Mouse (Mus musculus) limb, embryonic 12.5 days (tissue): Measurements from ENCODE around the gene Gm9639. TPM values are rescaled to one million over a fixed set of nuclear protein-coding genes. Genes with fewer than 3 reads are reported as not detected.
"Not testable (repeated sequence)": the region's sequence is repeated elsewhere in the genome, so short reads cannot be mapped to it uniquely, and the experiment has no call there.

Experiments used
- ATAC-seq: fragments of 200-750 bp; cut with Nextera tagmentation; 2 replicates; pipeline ENCODE4 v1.8.0; 2017; ENCODE audit warnings: low read depth, moderate TSS enrichment; ENCODE audit not compliant: insufficient number of reproducible peaks, insufficient read depth, low FRiP score, low TSS enrichment
- H3K27ac ChIP-seq: fragments of 300-500 bp; sonication (generic); 2 replicates; pipeline ENCODE4 v1.5.1; 2016; ENCODE audit warnings: mild to moderate bottlenecking, moderate library complexity
- H3K27me3 ChIP-seq: fragments of 300-500 bp; sonication (generic); 2 replicates; pipeline ENCODE4 v1.6.1; 2016; ENCODE audit warnings: mild to moderate bottlenecking, moderate library complexity
- H3K36me3 ChIP-seq: fragments of 300-500 bp; sonication (generic); 2 replicates; pipeline ENCODE4 v1.6.1; 2016; ENCODE audit warnings: mild to moderate bottlenecking, moderate library complexity
- H3K4me1 ChIP-seq: fragments of 300-500 bp; sonication (generic); replicated peaks from 2 replicates; pipeline ENCODE4 v1.6.1; 2016
- H3K4me2 ChIP-seq: fragments of 300-500 bp; sonication (generic); 2 replicates; pipeline ENCODE4 v1.6.1; 2016; ENCODE audit warnings: mild to moderate bottlenecking, moderate library complexity
- H3K4me3 ChIP-seq: fragments of 300-500 bp; sonication (generic); replicated peaks from 2 replicates; pipeline ENCODE4 v1.5.1; 2016; ENCODE audit warnings: mild to moderate bottlenecking
- H3K9ac ChIP-seq: fragments of 300-500 bp; sonication (generic); replicated peaks from 2 replicates; pipeline ENCODE4 v1.6.1; 2016; ENCODE audit warnings: mild to moderate bottlenecking, moderate library complexity
- H3K9me3 ChIP-seq: fragments of 300-500 bp; sonication (generic); 2 replicates; pipeline ENCODE4 v1.6.1; 2016; ENCODE audit warnings: mild to moderate bottlenecking, moderate library complexity
- WGBS: fragments of 180-500 bp; shearing (Covaris S2); methylation state at CpG from one replicate; pipeline ENCODE4 v1.1.7; 2016; 5-methylcytosine and 5-hydroxymethylcytosine counted together
- polyA plus RNA-seq: library from polyadenylated mRNA; unstranded; fragments of >200 nt; fragmentation: Nextera tagmentation; extraction: Ambion mirVana; gene quantifications from 2 replicates; pipeline ENCODE4 v1.2.1, GENCODE M21; 2016

Gene Gm9639
- polyA plus RNA-seq, 1 experiment from 2014 or later, result not detected

GRCm38 (mm10) chr10:77798164-77798920 lies 3.5 kb upstream of the Gm9639 start:
- H3K36me3 ChIP-seq, H3K27ac ChIP-seq, H3K4me2 ChIP-seq, ATAC-seq, H3K9ac ChIP-seq, H3K9me3 ChIP-seq, H3K27me3 ChIP-seq, H3K4me3 ChIP-seq: not testable (repeated sequence)
- WGBS, result 35% methylated on average over 3 of the region's 3 CpGs
- H3K4me1 ChIP-seq, result peaks cover 17% of the 10 kb centered on the region

GRCm38 (mm10) chr10:77797677-77798076 lies 2.8 kb upstream of the Gm9639 start:
- Histone ChIP-seq H3K9me3 (no peaks in the 10 kb centered on the region), H3K27me3 (no peaks in the 10 kb centered on the region), H3K4me2 (no peak overlapping the region), H3K36me3 (no peaks in the 10 kb centered on the region), H3K9ac (no peak overlapping the region), H3K4me1 (peaks cover 17% of the 10 kb centered on the region), H3K4me3 (no peak overlapping the region), H3K27ac (no peak overlapping the region)
- 17% methylated on average over 3 of the region's 3 CpGs for WGBS
- ATAC-seq, result no peak

- Histone ChIP-seq H3K4me2 (no peak overlapping the region), H3K9ac (no peak overlapping the region), H3K27me3 (no peaks in the 10 kb centered on the region), H3K9me3 (no peaks in the 10 kb centered on the region), H3K4me1 (no peaks in the 10 kb centered on the region), H3K36me3 (no peaks in the 10 kb centered on the region), H3K4me3 (no peak overlapping the region), H3K27ac (no peak overlapping the region)
- 72% methylated on average over 2 of the region's 2 CpGs for WGBS
- no peak for ATAC-seq
Measured at GRCm38 (mm10) chr10:77788621-77789020, 6.3 kb downstream of the Gm9639 start.

GRCm38 (mm10) chr10:77787876-77788275 lies 7.0 kb downstream of the Gm9639 start, which contains the start of gene Gm7137:
Gene Gm7137, minus strand, starts transcription at chr10:77788200.
- 42% methylated on average over 1 of the region's 1 CpGs for WGBS
- H3K4me2 ChIP-seq, H3K4me1 ChIP-seq, H3K9me3 ChIP-seq, H3K27ac ChIP-seq, H3K36me3 ChIP-seq, H3K9ac ChIP-seq, ATAC-seq, H3K27me3 ChIP-seq, H3K4me3 ChIP-seq: not testable (repeated sequence)

- not testable (repeated sequence) for H3K9me3 ChIP-seq, H3K27ac ChIP-seq, H3K4me2 ChIP-seq, ATAC-seq, H3K9ac ChIP-seq, H3K4me1 ChIP-seq, H3K27me3 ChIP-seq, H3K36me3 ChIP-seq, H3K4me3 ChIP-seq
- 84% methylated on average over 3 of the region's 3 CpGs for WGBS
Measured at GRCm38 (mm10) chr10:77783396-77783795, 11.5 kb downstream of the Gm9639 start.

GRCm38 (mm10) chr10:77782442-77782841 lies 12.4 kb downstream of the Gm9639 start, which contains the start of gene Gm3250:
Gene Gm3250, minus strand, starts transcription at chr10:77782542.
- not testable (repeated sequence) for H3K9ac ChIP-seq, H3K4me2 ChIP-seq, H3K4me1 ChIP-seq, H3K27ac ChIP-seq, H3K9me3 ChIP-seq, H3K36me3 ChIP-seq, ATAC-seq, H3K27me3 ChIP-seq, H3K4me3 ChIP-seq
- WGBS, result 40% methylated on average over 1 of the region's 1 CpGs

- 64% methylated on average over 1 of the region's 1 CpGs for WGBS
- not testable (repeated sequence) for H3K27ac ChIP-seq, H3K36me3 ChIP-seq, H3K9ac ChIP-seq, H3K4me2 ChIP-seq, H3K4me1 ChIP-seq, H3K4me3 ChIP-seq, H3K9me3 ChIP-seq, ATAC-seq, H3K27me3 ChIP-seq
Measured at GRCm38 (mm10) chr10:77776844-77777243, 18.0 kb downstream of the Gm9639 start, which contains the start of gene Gm7138. Gene Gm7138, minus strand, starts transcription at chr10:77776944.

GRCm38 (mm10) chr10:77772142-77772541 lies 22.7 kb downstream of the Gm9639 start:
- WGBS, result 95% methylated on average over 3 of the region's 3 CpGs
- not testable (repeated sequence) for H3K27me3 ChIP-seq, H3K36me3 ChIP-seq, H3K4me1 ChIP-seq, ATAC-seq, H3K4me2 ChIP-seq, H3K27ac ChIP-seq, H3K4me3 ChIP-seq, H3K9ac ChIP-seq, H3K9me3 ChIP-seq

- ATAC-seq, H3K4me3 ChIP-seq, H3K27ac ChIP-seq, H3K36me3 ChIP-seq, H3K9ac ChIP-seq, H3K4me2 ChIP-seq, H3K27me3 ChIP-seq, H3K9me3 ChIP-seq, H3K4me1 ChIP-seq: not testable (repeated sequence)
- WGBS, result 64% methylated on average over 1 of the region's 1 CpGs
Measured at GRCm38 (mm10) chr10:77771225-77771624, 23.7 kb downstream of the Gm9639 start, which contains the start of gene Gm3238. Gene Gm3238, minus strand, starts transcription at chr10:77771325.

- 71% methylated on average over 1 of the region's 1 CpGs for WGBS
- Histone ChIP-seq H3K36me3 (no peaks in the 10 kb centered on the region), H3K27ac (no peak overlapping the region), H3K4me1 (no peaks in the 10 kb centered on the region), H3K27me3 (no peaks in the 10 kb centered on the region), H3K4me2 (no peak overlapping the region), H3K4me3 (no peak overlapping the region), H3K9me3 (no peaks in the 10 kb centered on the region), H3K9ac (no peak overlapping the region)
- no peak for ATAC-seq
Measured at GRCm38 (mm10) chr10:77769727-77770126, 25.1 kb downstream of the Gm9639 start.

- not testable (repeated sequence) for H3K4me3 ChIP-seq, H3K4me2 ChIP-seq, H3K27me3 ChIP-seq, H3K36me3 ChIP-seq, H3K9me3 ChIP-seq, ATAC-seq, H3K27ac ChIP-seq, H3K9ac ChIP-seq, H3K4me1 ChIP-seq
- 40% methylated on average over 1 of the region's 1 CpGs for WGBS
Measured at GRCm38 (mm10) chr10:77759582-77759981, 35.3 kb downstream of the Gm9639 start, which contains the start of gene Gm3233. Gene Gm3233, minus strand, starts transcription at chr10:77759682.

GRCm38 (mm10) chr10:77753448-77753847 lies 41.4 kb downstream of the Gm9639 start:
- Histone ChIP-seq H3K36me3 (no peaks in the 10 kb centered on the region), H3K9ac (no peak overlapping the region), H3K9me3 (0 out of 2 replicates have a peak, but pooled peaks cover 4% of the 10 kb centered on the region), H3K27ac (no peak overlapping the region), H3K4me3 (no peak overlapping the region), H3K4me2 (no peak overlapping the region), H3K4me1 (peaks cover 15% of the 10 kb centered on the region), H3K27me3 (no peaks in the 10 kb centered on the region)
- no peak for ATAC-seq
